Mouse (Mus musculus): ENCODE results near the gene Vmn1r1. TPM values are rescaled to one million over a fixed set of nuclear protein-coding genes. Genes with fewer than 3 reads are reported as not detected.

The Vmn1r1 gene
- polyA plus RNA-seq, 1 experiment: not detected

DNA sequence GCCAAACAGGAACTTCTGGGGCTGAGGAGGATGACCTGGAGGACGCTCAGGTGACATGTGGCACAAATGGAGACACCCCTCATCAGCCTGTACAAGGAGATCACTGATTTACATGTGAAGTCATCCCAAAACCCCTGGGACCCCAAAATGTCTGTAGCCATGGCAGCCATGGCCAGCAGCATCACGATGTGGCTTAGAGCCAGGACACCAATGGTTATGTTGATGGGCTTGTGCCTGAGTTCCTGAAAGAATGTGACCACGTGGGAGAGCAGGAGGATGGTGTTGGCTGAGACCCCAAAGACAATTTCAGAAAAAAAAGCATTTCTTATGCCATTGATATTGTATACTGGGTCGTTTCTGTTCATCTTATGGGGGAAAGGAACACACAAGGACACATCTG lies 6.6 kb downstream of the Vmn1r1 start:
- H3K9me3 ChIP-seq (replicated peaks; ENCODE audit: control insufficient read depth, insufficient read depth, low read length, poor library complexity, severe bottlenecking): peaks cover 5% of the 10 kb centered on the region; the same call in 1 of the 2 replicates
- peaks cover 1% of the 10 kb centered on the region for H3K4me1 ChIP-seq (ENCODE audit: control insufficient read depth, insufficient read depth, low read length)
- H3K36me3 ChIP-seq (ENCODE audit: control insufficient read depth, insufficient read depth, low read length, poor library complexity, severe bottlenecking): no peaks in the 10 kb centered on the region
- no peak for TF ChIP-seq POLR2A (IDR thresholded peaks at IDR 0.05; ENCODE audit: insufficient read depth, low read length)
- no peak for TF ChIP-seq EP300 (IDR thresholded peaks at IDR 0.05; ENCODE audit: insufficient read depth, low read depth, low read length)
- TF ChIP-seq CTCF (IDR thresholded peaks at IDR 0.05; ENCODE audit: low read depth, low read length): no peak
- no peak overlapping the region for H3K9ac ChIP-seq (ENCODE audit: low read depth, poor library complexity, severe bottlenecking)
- H3K4me3 ChIP-seq (ENCODE audit: low read depth, low read length): no peak overlapping the region
- no peaks in the 10 kb centered on the region for H3K27me3 ChIP-seq (ENCODE audit: control insufficient read depth, insufficient read depth, low read length, poor library complexity, severe bottlenecking)
- no peak overlapping the region for H3K27ac ChIP-seq (ENCODE audit: insufficient read depth, low read length)

DNA sequence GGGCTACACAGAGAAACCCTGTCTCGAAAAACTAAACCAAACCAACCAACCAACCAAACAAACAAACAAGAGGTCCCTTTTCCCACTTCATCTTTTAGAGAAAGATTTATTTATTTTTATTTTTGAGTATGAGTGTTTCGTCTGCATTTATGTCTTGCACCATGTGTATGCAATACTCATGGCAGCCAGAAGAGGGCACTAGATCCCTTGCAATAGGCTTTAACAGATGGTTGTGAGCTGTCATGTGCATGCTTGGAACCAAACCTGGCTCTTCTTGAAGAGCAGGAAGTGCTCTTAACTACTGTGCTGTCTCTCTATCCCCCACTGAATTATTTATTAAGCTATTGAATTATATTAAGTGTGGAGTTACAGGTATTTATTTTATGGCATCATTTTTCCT lies 14.3 kb downstream of the Vmn1r1 start:
- Histone ChIP-seq H3K27me3 (ENCODE audit: control insufficient read depth, insufficient read depth, low read length, poor library complexity, severe bottlenecking) (no peaks in the 10 kb centered on the region), H3K4me3 (ENCODE audit: low read depth, low read length) (no peak overlapping the region), H3K9ac (ENCODE audit: low read depth, poor library complexity, severe bottlenecking) (no peak overlapping the region), H3K27ac (ENCODE audit: insufficient read depth, low read length) (no peak overlapping the region), H3K36me3 (ENCODE audit: control insufficient read depth, insufficient read depth, low read length, poor library complexity, severe bottlenecking) (no peaks in the 10 kb centered on the region), H3K4me1 (ENCODE audit: control insufficient read depth, insufficient read depth, low read length) (no peaks in the 10 kb centered on the region), H3K9me3 (replicated peaks; ENCODE audit: control insufficient read depth, insufficient read depth, low read length, poor library complexity, severe bottlenecking) (no peaks in the 10 kb centered on the region)
- TF ChIP-seq CTCF (IDR thresholded peaks at IDR 0.05; ENCODE audit: low read depth, low read length) (peak; percentile 13), EP300 (IDR thresholded peaks at IDR 0.05; ENCODE audit: insufficient read depth, low read depth, low read length) (no peak), POLR2A (IDR thresholded peaks at IDR 0.05; ENCODE audit: insufficient read depth, low read length) (no peak)

DNA sequence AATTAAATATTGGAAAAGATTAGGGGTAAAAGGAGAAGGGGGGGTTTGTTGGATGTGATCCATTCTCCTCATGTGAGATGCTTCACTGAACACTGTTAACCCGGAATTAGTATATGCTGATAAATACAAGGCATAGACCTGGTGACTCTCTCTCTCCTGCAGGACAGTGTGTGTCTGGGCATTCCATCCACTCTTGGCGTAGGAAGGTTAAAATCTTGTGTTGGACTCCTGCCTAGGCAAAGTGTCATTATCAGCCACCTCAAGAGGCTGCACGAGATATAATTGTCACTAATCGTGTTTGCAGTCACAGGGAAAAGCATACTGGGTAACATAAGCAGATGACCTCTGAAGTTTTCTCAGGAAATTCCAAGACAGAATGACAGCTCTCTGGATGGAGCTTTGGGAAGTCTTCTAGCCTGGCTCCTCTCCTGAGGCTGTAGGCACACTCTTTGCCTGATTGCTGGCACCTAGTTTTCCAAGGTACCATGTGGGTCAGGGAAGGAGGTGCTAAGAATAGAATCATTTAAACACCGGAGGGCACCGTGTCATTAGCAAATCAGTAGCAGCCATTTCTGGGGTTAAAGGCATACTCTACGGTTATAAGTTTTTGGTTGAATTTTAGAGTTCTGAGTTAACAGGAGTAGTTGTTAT lies 15.3 kb downstream of the Vmn1r1 start:
- Histone ChIP-seq H3K4me1 (ENCODE audit: control insufficient read depth, insufficient read depth, low read length) (no peaks in the 10 kb centered on the region), H3K9ac (ENCODE audit: low read depth, poor library complexity, severe bottlenecking) (no peak overlapping the region), H3K36me3 (ENCODE audit: control insufficient read depth, insufficient read depth, low read length, poor library complexity, severe bottlenecking) (no peaks in the 10 kb centered on the region), H3K27me3 (ENCODE audit: control insufficient read depth, insufficient read depth, low read length, poor library complexity, severe bottlenecking) (no peaks in the 10 kb centered on the region), H3K9me3 (replicated peaks; ENCODE audit: control insufficient read depth, insufficient read depth, low read length, poor library complexity, severe bottlenecking) (no peaks in the 10 kb centered on the region), H3K27ac (ENCODE audit: insufficient read depth, low read length) (no peak overlapping the region), H3K4me3 (ENCODE audit: low read depth, low read length) (no peak overlapping the region)
- no peak for TF ChIP-seq EP300 (IDR thresholded peaks at IDR 0.05; ENCODE audit: insufficient read depth, low read depth, low read length)
- TF ChIP-seq POLR2A (IDR thresholded peaks at IDR 0.05; ENCODE audit: insufficient read depth, low read length): no peak
- TF ChIP-seq CTCF (IDR thresholded peaks at IDR 0.05; ENCODE audit: low read depth, low read length): no peak

DNA sequence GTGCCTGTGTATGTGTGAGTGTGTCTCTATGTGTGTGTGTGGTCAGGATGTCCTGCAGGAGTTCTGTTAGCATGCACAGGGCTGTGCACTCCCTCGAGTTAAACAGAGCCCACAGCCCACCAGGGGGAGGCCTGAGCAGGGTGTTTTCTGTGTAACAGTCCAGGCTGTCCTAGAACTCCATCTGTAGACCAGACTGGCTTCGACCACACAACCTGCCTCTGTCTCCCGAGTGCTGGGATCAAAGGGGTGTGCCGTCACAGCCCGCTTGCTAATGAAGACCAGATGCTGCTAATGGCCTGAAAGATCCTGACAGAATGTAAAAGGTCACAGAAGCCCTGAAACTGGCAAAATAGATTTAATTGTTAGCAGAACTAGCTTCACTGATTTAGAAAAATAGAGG lies 18.7 kb downstream of the Vmn1r1 start:
- H3K27ac ChIP-seq (ENCODE audit: insufficient read depth, low read length): no peak overlapping the region
- H3K9ac ChIP-seq (ENCODE audit: low read depth, poor library complexity, severe bottlenecking): no peak overlapping the region
- H3K36me3 ChIP-seq (ENCODE audit: control insufficient read depth, insufficient read depth, low read length, poor library complexity, severe bottlenecking): no peaks in the 10 kb centered on the region
- H3K4me1 ChIP-seq (ENCODE audit: control insufficient read depth, insufficient read depth, low read length): no peaks in the 10 kb centered on the region
- TF ChIP-seq CTCF (IDR thresholded peaks at IDR 0.05; ENCODE audit: low read depth, low read length) (no peak), POLR2A (IDR thresholded peaks at IDR 0.05; ENCODE audit: insufficient read depth, low read length) (no peak), EP300 (IDR thresholded peaks at IDR 0.05; ENCODE audit: insufficient read depth, low read depth, low read length) (no peak)
- H3K9me3 ChIP-seq (replicated peaks; ENCODE audit: control insufficient read depth, insufficient read depth, low read length, poor library complexity, severe bottlenecking): no peaks in the 10 kb centered on the region
- H3K4me3 ChIP-seq (ENCODE audit: low read depth, low read length): no peak overlapping the region
- H3K27me3 ChIP-seq (ENCODE audit: control insufficient read depth, insufficient read depth, low read length, poor library complexity, severe bottlenecking): no peaks in the 10 kb centered on the region

DNA sequence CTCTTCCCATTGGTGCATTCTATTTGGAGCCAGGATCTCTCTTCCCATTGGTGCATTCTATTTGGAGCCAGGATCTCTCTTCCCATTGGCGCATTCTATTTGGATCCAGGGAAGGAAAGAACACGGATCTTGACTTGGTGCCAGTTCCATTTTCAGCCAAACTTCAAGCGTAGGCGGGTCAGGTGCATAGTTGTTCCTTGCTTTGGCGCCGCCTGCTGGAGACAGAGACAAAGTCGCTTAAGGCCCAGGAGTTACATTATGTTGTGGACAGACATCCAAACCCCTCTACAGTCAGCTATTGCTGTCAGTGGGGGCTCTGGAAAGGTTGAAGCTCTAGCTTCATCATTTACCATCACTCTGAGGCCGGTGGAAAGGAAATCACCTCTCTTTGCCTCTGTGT lies 21.0 kb downstream of the Vmn1r1 start:
- H3K9ac ChIP-seq (ENCODE audit: low read depth, poor library complexity, severe bottlenecking): no peak overlapping the region
- no peaks in the 10 kb centered on the region for H3K27me3 ChIP-seq (ENCODE audit: control insufficient read depth, insufficient read depth, low read length, poor library complexity, severe bottlenecking)
- no peaks in the 10 kb centered on the region for H3K36me3 ChIP-seq (ENCODE audit: control insufficient read depth, insufficient read depth, low read length, poor library complexity, severe bottlenecking)
- no peaks in the 10 kb centered on the region for H3K9me3 ChIP-seq (replicated peaks; ENCODE audit: control insufficient read depth, insufficient read depth, low read length, poor library complexity, severe bottlenecking)
- TF ChIP-seq CTCF (IDR thresholded peaks at IDR 0.05; ENCODE audit: low read depth, low read length) (peak; percentile 80), POLR2A (IDR thresholded peaks at IDR 0.05; ENCODE audit: insufficient read depth, low read length) (no peak)
- no peak overlapping the region for H3K4me3 ChIP-seq (ENCODE audit: low read depth, low read length)
- H3K4me1 ChIP-seq (ENCODE audit: control insufficient read depth, insufficient read depth, low read length): no peaks in the 10 kb centered on the region
- H3K27ac ChIP-seq (ENCODE audit: insufficient read depth, low read length): no peak overlapping the region

DNA sequence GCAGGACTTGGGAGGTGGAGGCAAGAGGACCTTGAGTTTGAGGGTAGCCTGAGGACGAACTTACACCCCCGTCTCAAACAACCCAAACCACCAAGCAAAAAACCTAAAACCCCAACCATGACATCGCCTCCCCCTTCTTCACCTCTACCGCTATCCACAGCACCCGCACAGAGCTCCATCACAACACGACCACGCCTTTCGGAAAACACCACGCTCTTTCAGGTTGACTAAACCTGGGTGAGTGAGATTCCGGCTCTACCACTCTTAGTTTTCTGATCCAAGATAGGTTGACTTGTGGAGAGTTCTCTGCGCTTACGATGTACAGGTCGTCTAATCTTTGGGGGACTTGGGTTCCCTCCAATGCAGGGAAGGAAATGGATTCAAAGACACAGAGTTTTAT lies 21.6 kb downstream of the Vmn1r1 start:
- TF ChIP-seq POLR2A (IDR thresholded peaks at IDR 0.05; ENCODE audit: insufficient read depth, low read length) (no peak), EP300 (IDR thresholded peaks at IDR 0.05; ENCODE audit: insufficient read depth, low read depth, low read length) (no peak), CTCF (IDR thresholded peaks at IDR 0.05; ENCODE audit: low read depth, low read length) (no peak)
- Histone ChIP-seq H3K4me1 (ENCODE audit: control insufficient read depth, insufficient read depth, low read length) (no peaks in the 10 kb centered on the region), H3K4me3 (ENCODE audit: low read depth, low read length) (no peak overlapping the region), H3K27me3 (ENCODE audit: control insufficient read depth, insufficient read depth, low read length, poor library complexity, severe bottlenecking) (no peaks in the 10 kb centered on the region), H3K27ac (ENCODE audit: insufficient read depth, low read length) (no peak overlapping the region), H3K9ac (ENCODE audit: low read depth, poor library complexity, severe bottlenecking) (no peak overlapping the region), H3K36me3 (ENCODE audit: control insufficient read depth, insufficient read depth, low read length, poor library complexity, severe bottlenecking) (no peaks in the 10 kb centered on the region), H3K9me3 (replicated peaks; ENCODE audit: control insufficient read depth, insufficient read depth, low read length, poor library complexity, severe bottlenecking) (no peaks in the 10 kb centered on the region)

Measured in ES-Bruce4 (cell line).